Mouse (Mus musculus): Measurements from ENCODE around the gene Soat2.

Gene Soat2

GRCm38 (mm10) chr15:102150301-102151135, at the start of gene Soat2:
Soat2 (plus strand) TSS chr15:102150526.
- in situ Hi-C loops (cut with MboI; ENCODE audit: unreplicated experiment in 2 of 2) = no loop called here

- in situ Hi-C loops (cut with MboI; ENCODE audit: unreplicated experiment in 2 of 2) = no loop called here
Observed at GRCm38 (mm10) chr15:102100996-102101671, 49.2 kb upstream of the Soat2 start.

DNA sequence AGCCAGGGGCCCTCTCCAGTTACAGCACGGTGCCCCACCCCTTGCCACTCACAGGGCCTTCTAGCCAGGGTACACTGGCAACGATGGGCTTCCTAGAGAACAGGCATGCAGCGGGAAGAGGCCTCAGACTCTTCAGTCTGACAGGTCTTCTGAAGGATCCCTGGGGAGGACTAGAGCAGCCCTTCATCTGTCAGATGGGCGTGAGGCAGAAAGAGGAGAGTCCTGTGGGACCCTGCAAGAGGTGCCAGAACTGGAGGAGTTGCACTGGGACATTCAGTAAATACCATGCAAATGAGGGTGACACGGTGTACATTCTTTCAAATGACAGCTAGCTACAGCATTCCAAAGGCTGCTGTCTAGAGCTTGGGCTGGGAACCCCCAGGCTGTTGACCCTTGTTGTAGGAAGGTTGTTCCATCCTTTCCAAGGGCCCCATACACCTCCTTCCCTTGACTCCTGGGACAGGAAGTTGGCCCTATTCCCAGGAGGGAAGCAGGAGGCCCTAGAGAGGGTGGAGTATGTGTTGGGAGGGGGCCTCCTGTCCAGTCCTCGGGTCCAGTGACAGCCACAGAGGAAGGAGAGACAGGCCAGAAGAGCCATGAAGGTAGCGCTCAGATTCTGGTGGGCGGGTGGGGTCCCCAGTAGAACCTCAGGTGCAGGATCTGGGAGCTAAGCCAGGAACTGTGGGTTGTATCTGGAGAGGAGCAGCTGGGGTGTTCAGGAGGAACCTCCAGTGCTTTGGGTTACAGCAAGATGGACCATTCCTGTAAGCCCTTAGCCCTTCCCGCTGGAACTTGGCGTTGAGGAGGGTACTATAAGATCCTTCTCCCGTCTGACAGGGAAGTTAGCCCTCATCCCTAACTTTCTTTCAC, 48.4 kb upstream of the Soat2 start:
- in situ Hi-C loops (cut with MboI; ENCODE audit: unreplicated experiment in 2 of 2) = no loop called here

DNA sequence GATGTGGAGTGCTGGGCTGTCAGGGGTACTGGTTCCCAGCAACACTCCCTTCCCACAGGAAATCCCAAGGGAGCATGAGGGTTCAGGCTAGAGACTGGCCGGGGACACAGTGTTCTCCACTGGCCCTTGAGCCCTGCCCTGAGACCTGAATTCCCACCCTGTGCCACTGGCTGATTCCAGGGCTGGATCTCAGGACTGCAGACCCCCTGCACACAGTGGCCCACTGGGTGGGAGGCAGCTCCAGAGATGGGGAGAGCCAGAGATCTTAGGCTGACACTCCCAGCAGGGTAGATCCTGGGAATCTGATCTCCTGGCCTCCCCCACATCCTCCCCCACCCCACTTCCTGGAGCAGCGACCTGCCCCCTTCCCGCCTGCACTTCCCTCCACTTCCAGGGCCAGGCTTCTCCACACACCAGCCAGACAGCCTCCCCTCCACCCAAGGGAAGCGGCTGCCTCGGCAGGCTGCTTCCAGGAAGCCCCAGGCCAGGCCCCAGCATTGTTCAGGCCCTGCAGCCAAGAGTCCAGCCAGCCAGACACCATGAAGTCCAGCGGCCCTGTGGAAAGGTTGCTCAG, 47.7 kb upstream of the Soat2 start:
- in situ Hi-C loops (cut with MboI; ENCODE audit: unreplicated experiment in 2 of 2) = no loop called here

DNA sequence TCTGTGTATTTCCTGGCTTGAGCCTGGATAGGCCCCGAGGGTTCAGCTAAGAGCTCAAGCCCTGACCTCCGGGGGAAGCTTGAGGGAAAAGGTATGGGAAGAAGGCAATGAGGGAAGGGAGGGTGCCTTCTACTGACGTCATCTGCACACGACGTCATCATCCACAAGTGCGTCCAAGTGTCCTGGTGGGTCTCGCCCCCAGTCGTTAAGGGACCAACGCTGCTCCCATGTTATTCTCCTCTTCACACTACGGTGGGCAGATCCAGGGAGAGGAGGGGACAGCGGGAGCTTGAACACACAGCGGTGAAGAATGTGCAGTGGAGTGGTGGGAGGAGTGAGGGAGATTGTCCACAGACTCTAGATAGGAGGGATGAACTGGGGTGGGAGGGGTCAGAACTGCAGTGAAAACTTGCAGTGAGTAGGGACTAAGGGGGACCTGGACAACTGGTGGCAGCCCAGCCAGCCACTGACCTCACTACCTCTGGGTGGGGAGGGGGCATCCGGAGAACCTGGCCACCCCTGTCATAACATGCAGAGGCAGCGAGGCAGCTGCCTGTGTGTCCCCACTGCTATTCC, 46.9 kb upstream of the Soat2 start:
- in situ Hi-C loops (cut with MboI; ENCODE audit: unreplicated experiment in 2 of 2) = no loop called here

GRCm38 (mm10) chr15:102103947-102104555, 46.3 kb upstream of the Soat2 start:
- in situ Hi-C loops (cut with MboI; ENCODE audit: unreplicated experiment in 2 of 2) = no loop called here

GRCm38 (mm10) chr15:102105360-102105759, 45.0 kb upstream of the Soat2 start:
- in situ Hi-C loops (cut with MboI; ENCODE audit: unreplicated experiment in 2 of 2) = no loop called here

DNA sequence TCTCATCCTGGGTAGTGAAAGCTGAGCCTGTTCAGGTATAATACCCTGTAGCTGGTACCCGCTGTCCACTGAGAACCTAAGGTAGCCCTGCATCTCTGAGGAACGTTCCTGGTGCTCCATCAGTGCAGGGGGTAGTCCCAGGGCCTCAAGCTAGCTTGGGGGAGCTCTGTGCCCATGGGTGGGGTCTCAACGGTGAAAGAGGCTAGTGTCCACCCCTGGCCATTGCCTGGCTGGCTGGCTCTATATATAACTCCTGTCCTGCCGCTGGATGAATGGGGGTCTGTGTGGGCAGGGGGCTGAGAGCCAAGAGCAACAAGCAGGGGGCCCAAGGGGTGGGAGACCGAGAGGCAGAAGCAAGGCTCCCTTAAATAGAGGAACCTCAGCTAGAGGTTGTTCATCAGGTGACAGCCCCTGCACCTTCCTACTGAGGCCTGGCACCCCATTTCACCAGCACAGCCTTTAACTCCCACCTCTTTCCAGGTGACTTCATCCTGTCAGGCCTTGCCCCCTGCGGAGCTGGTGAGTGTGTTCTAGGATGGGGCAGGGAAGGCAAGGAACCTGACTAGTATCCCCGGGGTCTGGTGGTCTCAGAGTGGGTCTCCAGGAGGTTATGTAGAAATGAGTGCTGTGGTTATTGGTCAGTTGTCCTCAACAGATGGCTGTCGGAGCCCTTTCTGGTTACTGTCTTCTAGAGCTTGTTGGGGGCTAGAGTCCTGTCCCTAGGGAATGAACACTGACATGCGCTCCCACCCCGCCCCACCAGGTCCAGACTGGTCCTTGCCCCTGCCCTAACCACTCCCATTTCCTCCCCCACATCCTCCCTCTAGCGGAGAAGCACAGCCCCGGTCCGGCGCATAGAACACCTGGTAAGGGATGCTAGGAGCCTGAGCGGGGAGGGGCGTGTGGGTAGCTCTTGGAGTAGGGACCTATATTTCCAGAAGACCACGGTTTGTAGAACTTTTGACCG, 44.3 kb upstream of the Soat2 start:
- in situ Hi-C loops (cut with MboI; ENCODE audit: unreplicated experiment in 2 of 2) = no loop called here

DNA sequence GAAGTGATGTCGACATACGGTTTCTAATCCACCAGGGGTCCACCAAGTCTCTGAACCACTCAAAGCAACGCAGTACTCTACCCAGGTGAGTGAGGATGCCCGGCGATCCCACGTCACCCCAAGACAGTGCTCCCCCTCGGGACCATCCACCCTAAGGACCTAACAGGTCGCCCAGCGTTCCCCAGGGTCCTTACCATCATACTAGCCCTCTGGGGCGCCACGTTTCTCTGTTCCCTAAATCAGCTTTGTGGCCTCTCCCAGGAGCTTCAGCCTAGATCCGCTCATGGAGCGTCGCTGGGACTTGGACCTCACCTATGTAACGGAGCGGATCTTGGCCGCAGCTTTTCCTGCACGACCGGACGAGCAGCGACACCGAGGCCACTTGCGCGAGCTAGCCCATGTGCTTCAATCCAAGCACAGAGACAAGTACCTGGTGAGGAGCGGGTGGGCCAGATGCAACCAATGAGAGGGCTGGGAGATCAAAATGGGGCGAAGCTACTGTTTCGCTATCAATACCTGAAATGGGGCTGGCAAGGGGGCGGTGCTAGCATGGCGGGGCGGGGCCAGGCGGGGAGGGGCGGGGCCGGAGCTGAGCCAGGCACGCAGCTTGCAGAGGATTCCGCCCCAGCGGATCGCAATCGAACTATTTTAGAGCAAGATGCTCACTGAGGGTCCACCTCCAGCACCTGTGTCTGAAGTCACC, 43.4 kb upstream of the Soat2 start:
- in situ Hi-C loops (cut with MboI; ENCODE audit: unreplicated experiment in 2 of 2) = no loop called here

DNA sequence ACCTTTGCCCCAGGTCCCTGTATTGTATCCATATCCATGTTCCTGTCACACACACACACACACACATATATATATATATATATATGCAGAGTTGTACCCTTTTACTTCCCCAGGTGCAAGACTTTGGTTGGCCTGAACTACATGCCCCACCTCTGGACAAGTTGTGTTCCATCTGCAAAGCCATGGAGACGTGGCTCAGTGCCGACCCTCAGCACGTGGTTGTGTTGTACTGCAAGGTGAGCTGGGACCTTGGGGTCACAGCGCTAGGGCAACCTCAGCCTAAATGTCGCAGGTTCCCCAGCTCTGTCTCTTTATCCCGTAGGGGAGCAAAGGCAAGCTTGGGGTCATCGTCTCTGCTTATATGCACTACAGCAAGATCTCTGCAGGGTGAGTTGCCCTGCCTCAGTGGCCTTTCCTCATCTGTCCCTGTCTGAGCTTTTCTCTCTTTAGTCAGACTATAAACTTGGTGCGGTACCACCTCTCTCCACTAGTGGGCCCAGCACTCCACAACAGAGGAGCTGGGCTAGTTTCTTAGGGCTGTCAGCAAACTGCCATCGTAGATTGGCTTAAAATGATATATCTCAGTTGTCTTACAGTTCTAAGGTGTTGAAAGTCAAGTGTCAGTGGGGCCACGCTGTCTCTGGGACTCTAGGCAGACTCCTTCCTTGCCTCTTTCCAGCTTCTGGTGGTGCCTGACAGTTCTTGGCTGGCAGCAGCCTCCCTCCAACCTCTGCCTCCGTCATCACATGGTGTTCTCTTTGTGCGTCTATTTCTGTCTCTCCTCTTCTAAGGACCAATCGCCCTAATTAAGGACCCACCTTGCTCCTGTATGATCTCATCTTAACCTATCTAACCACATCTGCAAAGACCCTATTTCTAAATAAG, 42.4 kb upstream of the Soat2 start:
- in situ Hi-C loops (cut with MboI; ENCODE audit: unreplicated experiment in 2 of 2) = no loop called here

GRCm38 (mm10) chr15:102108651-102109525, 41.4 kb upstream of the Soat2 start:
- in situ Hi-C loops (cut with MboI; ENCODE audit: unreplicated experiment in 2 of 2) = no loop called here

DNA sequence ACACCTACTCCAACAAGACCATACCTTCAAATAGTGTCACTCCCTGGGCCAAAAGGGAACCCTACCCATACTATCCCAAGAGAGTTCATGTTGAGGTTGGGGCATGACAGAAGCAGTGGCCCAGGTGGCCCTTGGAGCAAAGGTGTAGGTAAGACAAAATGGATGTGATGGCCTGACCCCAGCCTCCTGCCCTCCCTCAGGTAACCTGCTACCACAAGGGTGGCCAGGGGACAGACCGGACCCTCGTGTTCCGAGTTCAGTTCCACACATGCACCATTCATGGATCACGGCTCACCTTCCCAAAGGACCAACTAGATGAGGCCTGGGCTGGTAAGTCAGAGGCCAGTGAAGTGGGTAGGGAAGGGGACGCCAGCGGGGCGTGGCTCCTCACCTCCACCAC, 40.1 kb upstream of the Soat2 start:
- in situ Hi-C loops (cut with MboI; ENCODE audit: unreplicated experiment in 2 of 2) = no loop called here

DNA sequence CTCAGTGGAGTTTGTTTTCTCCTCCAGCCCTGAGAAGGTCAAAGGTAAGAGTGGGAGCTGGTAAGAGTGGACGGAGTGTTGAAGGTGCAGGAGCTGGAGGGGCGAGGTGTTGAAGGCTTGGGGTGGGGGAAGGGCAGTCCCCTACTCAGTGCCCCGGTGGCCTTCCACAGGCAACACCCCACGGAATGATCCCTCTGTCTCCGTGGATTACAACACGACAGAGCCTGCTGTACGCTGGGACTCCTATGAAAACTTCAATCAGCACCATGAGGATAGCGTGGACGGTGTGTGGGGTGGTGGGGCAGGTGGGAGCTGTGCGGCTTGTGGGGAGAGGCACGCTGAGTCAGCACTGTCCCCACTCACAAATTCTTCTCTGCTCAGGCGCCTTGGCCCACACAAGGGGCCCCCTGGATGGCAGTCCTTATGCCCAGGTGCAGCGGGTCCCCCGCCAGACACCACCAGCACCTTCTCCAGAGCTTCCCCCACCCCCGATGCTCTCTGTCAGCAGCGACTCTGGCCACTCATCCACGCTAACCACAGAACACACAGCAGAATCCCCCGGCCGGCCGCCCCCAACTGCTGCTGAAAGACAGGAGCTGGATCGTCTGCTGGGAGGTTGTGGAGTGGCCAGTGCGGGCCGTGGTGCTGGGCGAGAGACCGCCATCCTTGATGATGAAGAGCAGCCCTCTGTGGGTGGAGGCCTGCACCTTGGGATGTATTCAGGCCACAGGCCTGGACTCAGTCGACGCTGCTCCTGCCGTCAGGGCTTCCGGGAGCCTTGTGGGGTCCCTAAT, 39.4 kb upstream of the Soat2 start:
- in situ Hi-C loops (cut with MboI; ENCODE audit: unreplicated experiment in 2 of 2) = no loop called here

GRCm38 (mm10) chr15:102111495-102111829, 38.9 kb upstream of the Soat2 start:
- in situ Hi-C loops (cut with MboI; ENCODE audit: unreplicated experiment in 2 of 2) = no loop called here

GRCm38 (mm10) chr15:102112181-102112580, 38.1 kb upstream of the Soat2 start:
- in situ Hi-C loops (cut with MboI; ENCODE audit: unreplicated experiment in 2 of 2) = no loop called here

- in situ Hi-C loops (cut with MboI; ENCODE audit: unreplicated experiment in 2 of 2) = no loop called here
Observed at GRCm38 (mm10) chr15:102112827-102113226, 37.5 kb upstream of the Soat2 start.
